Mouse (Mus musculus) CH12F3 (cell line): ENCODE results near the gene Smco1.

Source experiments
- in situ Hi-C: fragments of 300-500 bp; cut with MboI; formaldehyde crosslinking; loops from 2 replicates; pipeline ENCODE4 v1.14.3; 2020; ENCODE audit warnings: low sequenced_read_pairs

Smco1 gene

DNA sequence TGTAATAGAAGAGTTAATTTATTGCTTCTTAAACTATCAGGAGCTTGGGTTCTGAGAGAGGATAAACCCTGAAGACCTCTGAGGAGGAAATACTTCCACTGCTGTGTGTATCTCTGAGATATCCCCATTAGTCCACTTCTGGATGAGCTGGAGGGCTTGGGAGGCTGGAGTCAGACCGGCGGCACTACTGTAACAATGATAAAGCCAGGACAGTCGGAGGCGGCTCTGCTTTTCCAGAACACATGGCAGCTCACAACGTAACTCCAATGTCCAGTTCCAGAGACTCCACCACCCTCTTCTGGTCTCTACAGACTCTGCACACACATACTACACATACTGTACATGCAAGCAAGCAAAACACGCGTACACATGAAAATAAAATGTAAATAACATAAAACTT is 32.6 kb downstream of the Smco1 start:
- in situ Hi-C loops = no loop called here

DNA sequence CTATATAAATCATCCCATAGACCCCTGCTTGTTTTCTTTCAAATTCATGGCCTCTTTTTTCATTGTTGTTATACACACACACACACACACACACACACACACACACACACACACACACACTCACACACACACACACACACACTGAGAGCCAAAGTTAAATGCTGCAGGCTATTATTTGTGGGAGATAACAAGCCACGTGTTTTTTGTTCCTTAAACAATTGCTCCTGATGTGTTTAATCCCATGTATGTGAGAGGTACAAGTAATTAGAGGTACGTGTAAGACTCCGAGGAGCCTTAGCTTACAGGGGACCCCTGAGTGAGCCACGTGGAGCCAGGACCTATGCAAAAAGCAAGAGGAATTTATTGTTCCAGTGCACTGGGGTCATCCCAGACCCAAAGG is 40.7 kb downstream of the Smco1 start:
- in situ Hi-C loops = no loop called here

DNA sequence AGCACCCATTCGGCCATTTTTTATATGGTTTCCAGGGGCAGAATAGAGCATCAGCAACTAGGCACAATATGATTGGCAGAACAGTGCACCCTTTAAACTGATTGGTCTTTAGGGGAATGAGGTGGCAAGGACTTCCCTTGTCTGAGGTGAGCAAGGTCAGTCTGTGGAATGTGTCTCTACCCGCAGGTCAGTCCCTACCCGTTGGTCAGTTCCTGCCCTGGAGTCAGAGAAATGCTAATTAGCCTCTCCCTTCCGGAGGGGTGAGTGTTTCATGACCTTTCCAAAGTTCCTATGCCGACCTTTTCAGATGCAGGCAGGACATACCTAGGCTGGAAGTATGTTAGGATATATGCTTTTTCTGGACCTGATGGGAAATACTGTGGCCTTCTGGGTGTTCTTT is 41.1 kb downstream of the Smco1 start:
- in situ Hi-C loops = no loop called here

DNA sequence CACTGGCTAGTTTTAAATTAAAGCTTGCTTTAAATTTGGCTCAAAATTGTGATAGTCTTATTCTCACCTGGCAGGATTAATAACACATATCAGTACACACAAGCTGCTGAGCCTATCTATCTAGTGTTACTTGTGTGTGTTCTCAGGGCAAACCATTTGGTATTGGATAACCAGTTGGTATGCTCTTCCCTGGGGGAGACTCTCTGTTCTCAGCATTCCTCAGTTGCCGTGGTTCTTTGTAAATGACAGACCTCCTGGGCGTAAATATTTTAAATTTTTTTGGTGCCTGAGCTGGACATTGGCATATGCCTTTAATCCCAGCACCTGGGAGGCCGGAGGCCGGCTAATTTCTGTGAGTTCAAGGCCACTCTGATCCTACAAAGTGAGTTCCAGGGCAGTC is 41.6 kb downstream of the Smco1 start:
- in situ Hi-C loops = no loop called here

DNA sequence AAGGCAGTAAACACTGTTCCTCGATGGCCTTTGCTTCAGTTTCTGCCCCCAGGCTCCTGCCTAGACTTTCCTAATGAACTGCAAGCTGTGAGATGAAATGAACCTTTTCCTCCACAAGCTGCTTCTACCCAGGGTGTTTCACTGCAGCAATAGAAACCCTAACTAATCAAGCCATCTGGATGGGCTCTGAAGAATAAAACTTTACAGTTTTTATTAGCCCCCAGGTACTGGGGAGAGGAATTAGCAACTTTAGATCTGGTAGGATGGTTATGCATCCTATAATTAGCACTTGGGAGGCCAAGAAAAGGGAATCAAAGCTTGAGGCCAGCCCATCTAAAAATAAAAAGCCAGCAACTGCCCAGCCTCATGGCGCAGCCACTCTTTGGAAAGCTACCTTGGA is 45.3 kb downstream of the Smco1 start:
- in situ Hi-C loops = no loop called here

DNA sequence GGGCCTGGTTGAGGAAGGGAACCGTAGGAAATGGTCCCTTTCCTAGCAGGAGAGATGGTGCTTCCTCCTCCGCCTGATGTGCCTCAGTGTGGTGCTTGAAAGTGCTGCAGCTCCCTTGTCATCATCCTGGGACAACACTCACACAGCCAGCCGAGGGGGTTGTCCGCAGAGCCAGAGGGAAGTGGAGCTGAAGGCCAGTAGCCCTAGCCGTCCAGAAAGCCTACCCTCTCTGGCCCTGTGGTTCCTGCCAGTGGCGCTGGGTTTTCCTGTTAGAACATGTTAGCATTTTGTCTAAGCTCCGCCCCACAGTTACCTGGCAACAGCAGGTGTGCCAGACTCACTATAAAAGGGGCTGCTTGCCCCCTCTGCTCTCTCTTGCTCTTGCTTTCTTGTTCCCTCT is 52.7 kb downstream of the Smco1 start:
- in situ Hi-C loops = no loop called here
